Mouse (Mus musculus): ENCODE measurements at regions not wholly inside any gene's neighbourhood (a gene's known extent, or its start where the extent isn't known, plus 50 kb on each side); places are given as distances from the start of the nearest gene placed in this dataset.

GRCm38 (mm10) chr10:21483373-21483772, 106.3 kb downstream of the Aldh8a1 start:
- no peak for ATAC-seq (ENCODE audit: low FRiP score)
- Histone ChIP-seq H3K36me3 (no peaks in the 10 kb centered on the region), H3K9me3 (replicated peaks) (0 out of 2 replicates have a peak, but pooled peaks cover 10% of the 10 kb centered on the region), H3K27ac (no peak overlapping the region), H3K9ac (no peak overlapping the region), H3K4me2 (replicated peaks) (no peak overlapping the region), H3K4me3 (no peak overlapping the region), H3K27me3 (no peaks in the 10 kb centered on the region), H3K4me1 (0 out of 2 replicates have a peak, but pooled peaks cover 3% of the 10 kb centered on the region)
- 88% methylated on average over 3 of the region's 3 CpGs for WGBS

- no peak for ATAC-seq (ENCODE audit: low FRiP score)
- H3K27me3 ChIP-seq, result no peaks in the 10 kb centered on the region
- H3K27ac ChIP-seq, result no peak overlapping the region
- no peaks in the 10 kb centered on the region for H3K9me3 ChIP-seq (replicated peaks)
- H3K4me1 ChIP-seq, result 0 out of 2 replicates have a peak, but pooled peaks cover 3% of the 10 kb centered on the region
- 86% methylated on average over 7 of the region's 7 CpGs for WGBS
- H3K9ac ChIP-seq, result no peak overlapping the region
- H3K4me3 ChIP-seq, result no peak overlapping the region
- H3K36me3 ChIP-seq, result no peaks in the 10 kb centered on the region
- H3K4me2 ChIP-seq (replicated peaks), result no peak overlapping the region
These were observed 104.5 kb upstream of the 1700020N01Rik start for GRCm38 (mm10) chr10:21488374-21488930.

GRCm38 (mm10) chr10:21490910-21491309, 102.0 kb upstream of the 1700020N01Rik start:
- no peaks in the 10 kb centered on the region for H3K27me3 ChIP-seq
- no peak overlapping the region for H3K27ac ChIP-seq
- no peak overlapping the region for H3K4me2 ChIP-seq (replicated peaks)
- no peaks in the 10 kb centered on the region for H3K9me3 ChIP-seq (replicated peaks)
- no peak overlapping the region for H3K9ac ChIP-seq
- WGBS, result 82% methylated on average over 8 of the region's 8 CpGs
- no peak for ATAC-seq (ENCODE audit: low FRiP score)
- H3K4me1 ChIP-seq, result 0 out of 2 replicates have a peak, but pooled peaks cover 3% of the 10 kb centered on the region
- no peak overlapping the region for H3K4me3 ChIP-seq
- H3K36me3 ChIP-seq, result no peaks in the 10 kb centered on the region

- Histone ChIP-seq H3K27me3 (no peaks in the 10 kb centered on the region), H3K27ac (no peak overlapping the region), H3K4me3 (no peak overlapping the region), H3K4me1 (no peaks in the 10 kb centered on the region), H3K4me2 (replicated peaks) (no peak overlapping the region), H3K9me3 (replicated peaks) (no peaks in the 10 kb centered on the region), H3K36me3 (no peaks in the 10 kb centered on the region), H3K9ac (no peak overlapping the region)
- no peak for ATAC-seq (ENCODE audit: low FRiP score)
- WGBS, result 49% methylated on average over 7 of the region's 7 CpGs
These were observed 100.6 kb upstream of the 1700020N01Rik start for GRCm38 (mm10) chr10:21492254-21492894.

- Histone ChIP-seq H3K27me3 (no peaks in the 10 kb centered on the region), H3K36me3 (no peaks in the 10 kb centered on the region), H3K4me1 (no peaks in the 10 kb centered on the region), H3K9ac (no peak overlapping the region), H3K9me3 (replicated peaks) (no peaks in the 10 kb centered on the region), H3K27ac (no peak overlapping the region), H3K4me2 (replicated peaks) (no peak overlapping the region), H3K4me3 (no peak overlapping the region)
- 13% methylated on average over 1 of the region's 1 CpGs for WGBS
- no peak for ATAC-seq (ENCODE audit: low FRiP score)
These were observed 98.4 kb upstream of the 1700020N01Rik start for GRCm38 (mm10) chr10:21494536-21494935.

GRCm38 (mm10) chr10:21497110-21497509, 95.8 kb upstream of the 1700020N01Rik start:
- Histone ChIP-seq H3K27me3 (no peaks in the 10 kb centered on the region), H3K4me1 (no peaks in the 10 kb centered on the region), H3K9ac (no peak overlapping the region), H3K4me3 (no peak overlapping the region), H3K36me3 (no peaks in the 10 kb centered on the region), H3K4me2 (replicated peaks) (no peak overlapping the region), H3K9me3 (replicated peaks) (no peaks in the 10 kb centered on the region), H3K27ac (no peak overlapping the region)
- 95% methylated on average over 3 of the region's 3 CpGs for WGBS
- ATAC-seq (ENCODE audit: low FRiP score), result no peak

GRCm38 (mm10) chr10:21498143-21498542, 94.8 kb upstream of the 1700020N01Rik start:
- H3K27me3 ChIP-seq, result no peaks in the 10 kb centered on the region
- H3K4me2 ChIP-seq (replicated peaks), result no peak overlapping the region
- H3K4me3 ChIP-seq, result no peak overlapping the region
- no peak overlapping the region for H3K27ac ChIP-seq
- H3K9me3 ChIP-seq (replicated peaks), result no peaks in the 10 kb centered on the region
- H3K9ac ChIP-seq, result no peak overlapping the region
- H3K36me3 ChIP-seq, result no peaks in the 10 kb centered on the region
- H3K4me1 ChIP-seq, result no peaks in the 10 kb centered on the region
- WGBS, result 87% methylated on average over 4 of the region's 4 CpGs
- ATAC-seq (ENCODE audit: low FRiP score), result no peak

- no peak overlapping the region for H3K9ac ChIP-seq
- H3K4me2 ChIP-seq (replicated peaks), result no peak overlapping the region
- H3K4me1 ChIP-seq, result no peaks in the 10 kb centered on the region
- H3K27me3 ChIP-seq, result no peaks in the 10 kb centered on the region
- WGBS, result 81% methylated on average over 4 of the region's 4 CpGs
- no peak for ATAC-seq (ENCODE audit: low FRiP score)
- H3K27ac ChIP-seq, result no peak overlapping the region
- H3K9me3 ChIP-seq (replicated peaks), result no peaks in the 10 kb centered on the region
- H3K4me3 ChIP-seq, result no peak overlapping the region
- H3K36me3 ChIP-seq, result no peaks in the 10 kb centered on the region
These were observed 91.3 kb upstream of the 1700020N01Rik start for GRCm38 (mm10) chr10:21501658-21502057.

- Histone ChIP-seq H3K4me2 (replicated peaks) (no peak overlapping the region), H3K36me3 (no peaks in the 10 kb centered on the region), H3K27ac (no peak overlapping the region), H3K9ac (no peak overlapping the region), H3K4me1 (no peaks in the 10 kb centered on the region), H3K27me3 (no peaks in the 10 kb centered on the region), H3K4me3 (no peak overlapping the region), H3K9me3 (replicated peaks) (no peaks in the 10 kb centered on the region)
- 88% methylated on average over 3 of the region's 3 CpGs for WGBS
- ATAC-seq (ENCODE audit: low FRiP score), result no peak
These were observed 88.5 kb upstream of the 1700020N01Rik start for GRCm38 (mm10) chr10:21504431-21504830.

- H3K9ac ChIP-seq, result no peak overlapping the region
- no peak for ATAC-seq (ENCODE audit: low FRiP score)
- no peaks in the 10 kb centered on the region for H3K36me3 ChIP-seq
- no peaks in the 10 kb centered on the region for H3K4me1 ChIP-seq
- H3K27ac ChIP-seq, result no peak overlapping the region
- H3K4me2 ChIP-seq (replicated peaks), result no peak overlapping the region
- H3K9me3 ChIP-seq (replicated peaks), result no peaks in the 10 kb centered on the region
- WGBS, result 78% methylated on average over 5 of the region's 5 CpGs
- no peaks in the 10 kb centered on the region for H3K27me3 ChIP-seq
- no peak overlapping the region for H3K4me3 ChIP-seq
These were observed 81.6 kb upstream of the 1700020N01Rik start for GRCm38 (mm10) chr10:21511386-21511785.

- H3K4me1 ChIP-seq, result no peaks in the 10 kb centered on the region
- ATAC-seq (ENCODE audit: low FRiP score), result no peak
- H3K4me2 ChIP-seq (replicated peaks), result no peak overlapping the region
- H3K9ac ChIP-seq, result no peak overlapping the region
- H3K27ac ChIP-seq, result no peak overlapping the region
- no peaks in the 10 kb centered on the region for H3K27me3 ChIP-seq
- H3K4me3 ChIP-seq, result no peak overlapping the region
- no peaks in the 10 kb centered on the region for H3K36me3 ChIP-seq
- WGBS, result 93% methylated on average over 13 of the region's 13 CpGs
- H3K9me3 ChIP-seq (replicated peaks), result no peaks in the 10 kb centered on the region
These were observed 80.5 kb upstream of the 1700020N01Rik start for GRCm38 (mm10) chr10:21512486-21512885.

GRCm38 (mm10) chr10:21517721-21518120, 75.2 kb upstream of the 1700020N01Rik start:
- Histone ChIP-seq H3K27ac (no peak overlapping the region), H3K36me3 (no peaks in the 10 kb centered on the region), H3K27me3 (no peaks in the 10 kb centered on the region), H3K9me3 (replicated peaks) (no peaks in the 10 kb centered on the region), H3K4me3 (no peak overlapping the region), H3K4me1 (no peaks in the 10 kb centered on the region), H3K4me2 (replicated peaks) (no peak overlapping the region), H3K9ac (no peak overlapping the region)
- no peak for ATAC-seq (ENCODE audit: low FRiP score)
- 81% methylated on average over 6 of the region's 6 CpGs for WGBS

GRCm38 (mm10) chr10:21520854-21521253, 72.1 kb upstream of the 1700020N01Rik start:
- no peaks in the 10 kb centered on the region for H3K4me1 ChIP-seq
- 90% methylated on average over 9 of the region's 9 CpGs for WGBS
- no peak overlapping the region for H3K27ac ChIP-seq
- H3K27me3 ChIP-seq, result no peaks in the 10 kb centered on the region
- no peaks in the 10 kb centered on the region for H3K9me3 ChIP-seq (replicated peaks)
- H3K4me3 ChIP-seq, result no peak overlapping the region
- no peak overlapping the region for H3K9ac ChIP-seq
- ATAC-seq (ENCODE audit: low FRiP score), result no peak
- no peak overlapping the region for H3K4me2 ChIP-seq (replicated peaks)
- H3K36me3 ChIP-seq, result no peaks in the 10 kb centered on the region
